Mouse (Mus musculus) frontal cortex, adult 2 months (tissue): Measurements from ENCODE around the gene Trmt112. TPM values are rescaled to one million over a fixed set of nuclear protein-coding genes. Genes with fewer than 3 reads are reported as not detected.
A peak's percentile ranks its signal among the peaks of the same experiment; 100 is the strongest.
"Not testable (repeated sequence)": the region's sequence is repeated elsewhere in the genome, so short reads cannot be mapped to it uniquely, and the experiment has no call there.

Source experiments
- DNase-seq, 2 experiments: peaks; one replicate each; pipeline ENCODE4 v3.0.0; 2022; ENCODE audit warnings: low spot score in 1 of 2; ENCODE audit errors: extremely low spot score in 1 of 2
- polyA plus RNA-seq: library from polyadenylated mRNA; depleted of rRNA; stranded (reverse); fragments of >200 nt; gene quantifications from 2 replicates; pipeline ENCODE4 v1.2.3, GENCODE M21; 2012; rRNA removed

Gene Trmt112
- 89.9 and 99.5 TPM in 2 replicates for polyA plus RNA-seq

DNA sequence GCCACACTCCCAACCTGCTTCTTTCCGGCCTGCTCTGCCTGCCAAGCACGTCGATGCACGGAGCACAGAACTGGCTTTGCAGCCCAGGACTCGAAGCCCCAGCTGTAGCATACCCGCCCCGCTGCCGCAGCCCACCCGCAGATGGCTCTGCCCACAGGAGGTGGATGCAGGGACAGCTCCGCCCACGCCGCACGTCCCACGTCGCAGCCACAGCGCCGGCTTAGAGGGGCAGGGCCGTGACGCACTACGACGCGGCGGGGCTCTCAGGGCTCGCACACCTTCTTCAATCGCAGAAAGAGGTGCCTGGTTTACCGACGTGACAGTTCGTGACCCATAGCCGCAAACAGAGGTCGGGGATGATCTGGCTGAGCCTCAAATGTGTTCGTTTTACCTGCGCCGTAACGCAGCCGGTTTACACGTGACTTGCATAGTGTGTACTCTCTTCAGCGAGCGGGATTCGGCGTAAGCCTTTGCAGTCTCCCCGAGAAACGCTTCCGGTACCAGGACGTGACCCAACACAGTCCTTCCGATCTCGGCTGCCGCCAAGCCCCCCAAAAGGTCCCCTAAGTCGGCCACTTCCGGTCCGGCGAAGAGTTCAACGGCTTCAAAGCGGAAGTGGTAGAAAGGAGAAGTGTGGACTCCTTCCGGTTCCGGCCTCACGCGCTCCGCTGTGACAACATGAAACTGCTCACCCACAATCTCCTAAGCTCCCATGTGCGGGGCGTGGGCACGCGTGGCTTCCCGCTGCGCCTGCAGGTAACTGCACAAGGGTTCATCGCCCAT is at the start of gene Trmt112, which contains the start of gene Prdx5:
Gene Trmt112, plus strand, starts transcription at position 192 of the 783 bp plus-strand sequence.
Gene Prdx5, minus strand, starts transcription at position 600 of the 783 bp plus-strand sequence.
- DNase-seq = peak; percentile 93 to 94

DNA sequence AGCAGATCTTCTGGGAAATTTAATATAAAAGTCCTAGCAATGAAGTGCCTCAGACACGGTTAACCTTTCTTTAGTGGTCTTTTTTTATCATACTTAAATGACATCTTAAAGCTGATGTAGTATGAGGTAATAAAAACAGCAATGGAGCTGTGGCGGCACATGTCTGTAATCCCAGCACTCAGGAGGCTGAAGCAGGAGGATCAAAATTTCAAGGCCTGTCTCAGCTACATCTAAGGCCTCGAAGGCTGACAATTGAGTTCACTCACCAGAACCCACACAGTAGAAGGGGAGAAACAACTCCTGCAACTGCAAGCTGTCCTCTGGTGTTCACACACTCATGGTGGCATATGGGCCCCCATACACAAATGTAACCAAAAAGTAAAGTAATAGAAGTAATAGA is 49.5 kb upstream of the Trmt112 start:
- no peak for DNase-seq

DNA sequence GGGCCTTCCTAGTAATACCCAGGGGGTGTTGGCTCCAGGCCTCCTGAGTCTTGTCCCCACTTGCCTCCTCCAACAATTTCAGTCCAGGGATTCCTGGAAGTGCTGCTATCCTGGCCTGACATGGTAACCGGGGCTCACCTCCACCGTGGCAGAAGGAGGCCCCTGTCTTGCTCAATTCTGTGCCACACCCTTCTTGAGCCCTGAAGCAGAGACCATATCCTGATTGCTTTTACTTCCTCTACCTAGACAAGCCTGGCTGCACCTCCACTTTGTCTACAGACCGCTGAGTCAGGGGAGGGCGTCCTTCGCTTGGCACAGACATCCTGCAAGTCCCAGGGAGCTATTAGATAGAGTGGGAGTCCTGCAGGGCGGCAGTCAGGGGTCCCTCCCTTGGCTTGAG is 48.8 kb upstream of the Trmt112 start:
- no peak for DNase-seq

DNA sequence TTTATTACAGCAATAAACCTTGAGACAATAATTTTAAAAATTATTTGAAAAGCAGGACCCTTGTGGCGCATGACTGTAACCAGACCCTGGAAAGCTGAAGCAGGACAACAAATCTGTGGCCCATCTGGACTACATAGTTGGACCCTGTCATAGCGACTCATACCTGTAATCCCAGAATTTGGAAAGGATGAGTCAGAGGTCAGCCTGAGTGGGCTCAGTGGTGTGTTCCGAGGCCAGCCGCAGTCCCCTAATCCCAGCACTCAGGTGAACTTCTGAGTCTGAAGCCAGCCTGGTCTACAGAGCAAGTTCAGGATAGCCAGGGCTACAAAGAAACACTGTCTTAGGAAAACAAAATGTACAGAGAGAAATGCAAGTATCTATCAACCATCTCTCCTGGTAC is 48.0 kb upstream of the Trmt112 start:
- DNase-seq = no peak

DNA sequence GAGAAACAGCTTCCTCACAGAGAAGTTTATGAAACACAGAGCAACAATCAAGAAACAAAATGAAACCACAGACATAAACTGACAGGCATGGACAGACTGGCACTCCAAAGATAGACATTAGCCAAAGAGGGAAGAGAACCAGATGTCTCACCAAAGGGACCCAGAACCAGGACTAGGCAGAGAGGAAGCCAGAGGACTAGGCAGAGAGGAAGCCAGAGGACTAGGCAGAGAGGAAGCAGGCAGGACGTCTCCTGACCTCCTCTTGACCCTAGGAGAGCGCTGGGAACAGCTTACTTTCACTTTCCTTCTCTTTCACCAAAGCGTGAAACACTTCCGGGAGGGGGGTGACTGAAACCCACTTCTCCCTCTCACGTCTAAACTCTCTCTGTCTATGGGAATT is 40.1 kb upstream of the Trmt112 start:
- no peak for DNase-seq

DNA sequence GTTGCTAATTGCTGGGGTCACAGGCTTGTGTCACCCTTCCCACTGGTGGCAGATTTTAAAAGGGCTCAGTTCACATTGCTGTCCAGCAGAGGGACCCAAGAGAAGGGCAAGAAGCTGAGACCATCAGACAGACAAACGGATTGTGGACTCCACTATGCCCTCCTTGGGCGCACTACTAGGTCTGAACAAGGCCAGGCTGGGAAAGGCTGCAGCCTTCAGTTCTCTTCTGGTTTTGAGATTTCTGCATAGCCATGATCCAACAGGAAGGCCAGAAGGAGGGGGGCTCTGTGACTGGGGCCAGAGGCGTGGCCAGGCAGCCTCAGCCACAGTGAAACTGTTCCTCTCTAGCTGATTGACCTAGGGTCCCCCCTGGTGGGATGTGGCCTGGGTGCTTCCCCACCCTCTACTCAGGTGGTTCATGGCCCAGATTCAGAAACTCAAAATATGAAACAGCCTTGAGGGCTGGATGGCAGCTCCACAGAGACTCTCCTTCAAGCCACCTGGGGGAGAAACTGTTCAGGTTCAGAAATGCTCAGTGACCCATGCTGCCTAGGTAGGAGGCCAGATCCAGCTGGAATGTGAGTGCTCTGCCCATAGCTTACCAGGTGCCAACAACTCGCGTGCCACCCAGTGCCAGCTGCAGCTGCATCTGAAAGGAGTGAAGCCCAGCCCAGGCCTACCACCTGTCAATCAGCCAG is 37.8 kb upstream of the Trmt112 start:
- no peak for DNase-seq

DNA sequence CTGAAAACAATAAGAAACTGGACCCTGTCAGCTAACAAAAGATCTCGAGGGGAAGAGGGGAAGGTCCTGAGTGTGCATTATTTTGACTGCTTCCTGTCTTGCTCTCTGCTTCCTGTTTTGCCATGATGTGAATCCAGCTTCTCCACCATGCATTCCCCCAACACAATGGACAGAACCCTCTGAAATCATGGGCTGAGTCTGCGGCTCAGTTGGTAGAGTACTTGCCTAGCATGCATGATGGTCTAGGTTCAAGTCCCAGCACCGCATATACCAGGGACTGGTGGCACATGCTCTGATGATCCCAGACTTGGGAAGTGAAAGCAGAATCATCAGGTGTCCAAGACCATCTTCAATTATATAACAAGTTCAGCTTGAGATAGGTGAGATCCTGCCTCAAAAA is 36.8 kb upstream of the Trmt112 start:
- DNase-seq = no peak

DNA sequence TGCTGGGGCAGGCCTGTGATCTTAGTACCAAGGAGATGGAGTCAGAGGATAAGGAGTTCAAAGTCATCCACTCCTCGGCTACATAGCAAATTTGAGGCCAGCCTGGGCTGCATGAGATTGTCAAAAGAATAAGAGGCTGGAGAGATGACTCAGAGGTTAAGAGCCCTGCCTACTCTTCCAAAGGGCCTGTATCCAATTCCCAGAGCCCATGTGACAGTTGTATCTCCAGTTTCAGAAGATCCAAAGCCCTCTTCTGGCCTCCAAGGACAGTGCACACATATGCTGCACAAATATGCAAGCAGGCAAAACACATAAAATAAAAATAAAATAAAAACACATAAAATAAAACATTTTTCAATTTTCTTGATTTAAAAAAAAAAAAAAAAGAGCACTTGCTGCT is 35.2 kb upstream of the Trmt112 start:
- DNase-seq = no peak

DNA sequence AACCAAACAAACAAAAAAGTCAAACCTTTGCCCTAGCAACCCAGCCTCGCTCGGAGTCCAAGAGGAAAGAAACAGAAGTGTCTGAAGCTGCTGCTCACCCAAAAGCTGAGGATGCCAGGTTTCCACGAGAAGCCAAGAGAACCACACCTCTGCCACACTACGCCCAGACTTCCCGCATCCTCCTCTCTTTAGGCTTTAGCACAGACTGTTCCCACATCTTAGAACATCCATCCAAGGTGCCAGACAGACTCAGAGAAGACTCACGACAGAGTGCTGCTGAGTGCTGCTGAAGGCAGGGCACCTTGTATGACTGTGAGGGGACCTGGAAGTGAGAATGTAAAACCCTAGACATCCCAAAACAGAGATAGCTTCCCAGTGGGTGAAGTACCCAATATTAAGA is 33.7 kb upstream of the Trmt112 start:
- DNase-seq = peak in 1 of 2 experiments; percentile 27

DNA sequence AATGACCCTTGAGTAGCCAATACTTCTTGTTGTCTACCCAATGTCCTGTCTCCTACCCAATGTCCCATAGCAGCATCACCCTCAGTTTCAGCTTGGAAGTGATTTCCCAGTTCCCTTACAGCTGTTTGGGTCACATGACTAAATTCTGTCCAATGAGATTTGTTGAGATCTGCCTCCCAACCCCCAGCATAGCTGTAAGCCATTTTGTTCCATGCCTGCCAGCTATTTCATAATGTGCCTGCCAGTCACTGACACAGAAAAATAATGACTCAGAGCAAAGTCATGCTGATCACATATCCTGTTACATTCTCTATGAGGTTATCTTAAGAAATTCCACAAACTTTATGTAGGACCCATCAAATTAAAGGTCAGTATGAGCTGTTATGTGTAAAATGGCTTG is 32.7 kb upstream of the Trmt112 start:
- DNase-seq = no peak

DNA sequence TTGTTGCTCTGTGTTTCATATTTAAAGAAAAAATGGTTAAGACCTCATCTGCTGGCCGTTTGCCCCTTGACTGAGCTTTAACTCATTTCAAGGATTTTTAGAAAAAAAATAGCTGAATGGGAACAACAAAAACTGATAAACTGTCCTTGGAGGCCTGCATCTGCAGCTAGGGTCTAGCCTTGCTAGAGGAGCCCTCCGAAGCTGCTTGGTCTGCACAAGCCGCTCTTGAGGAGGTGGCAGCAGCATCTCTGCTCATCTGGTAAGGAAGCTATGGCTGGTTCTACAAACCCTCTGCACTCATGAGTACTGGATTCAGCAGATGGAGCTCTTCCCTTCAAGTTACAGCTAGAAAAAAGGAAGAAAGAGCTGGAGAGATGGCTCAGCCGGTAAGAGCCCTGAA is 31.5 kb upstream of the Trmt112 start:
- no peak for DNase-seq

DNA sequence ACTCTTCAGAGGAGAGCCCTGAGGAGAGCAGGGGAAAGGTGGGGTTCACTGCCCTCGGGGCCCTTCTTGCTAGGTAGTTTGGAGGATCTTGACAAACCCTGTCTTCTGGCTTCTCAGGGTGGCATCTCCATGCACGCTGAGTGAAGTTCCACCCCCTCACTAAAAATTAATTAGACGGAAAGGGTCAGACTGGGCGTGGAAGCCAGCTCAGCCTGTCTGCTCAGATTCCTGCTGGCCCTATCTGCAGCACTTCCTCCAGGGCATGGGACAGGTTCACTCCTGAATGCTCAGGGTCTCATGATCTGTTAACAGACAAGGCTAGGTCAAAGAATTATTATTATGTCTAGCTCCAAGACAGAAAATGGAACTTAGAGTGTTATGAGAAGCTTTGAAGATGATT is 17.0 kb upstream of the Trmt112 start:
- no peak for DNase-seq

DNA sequence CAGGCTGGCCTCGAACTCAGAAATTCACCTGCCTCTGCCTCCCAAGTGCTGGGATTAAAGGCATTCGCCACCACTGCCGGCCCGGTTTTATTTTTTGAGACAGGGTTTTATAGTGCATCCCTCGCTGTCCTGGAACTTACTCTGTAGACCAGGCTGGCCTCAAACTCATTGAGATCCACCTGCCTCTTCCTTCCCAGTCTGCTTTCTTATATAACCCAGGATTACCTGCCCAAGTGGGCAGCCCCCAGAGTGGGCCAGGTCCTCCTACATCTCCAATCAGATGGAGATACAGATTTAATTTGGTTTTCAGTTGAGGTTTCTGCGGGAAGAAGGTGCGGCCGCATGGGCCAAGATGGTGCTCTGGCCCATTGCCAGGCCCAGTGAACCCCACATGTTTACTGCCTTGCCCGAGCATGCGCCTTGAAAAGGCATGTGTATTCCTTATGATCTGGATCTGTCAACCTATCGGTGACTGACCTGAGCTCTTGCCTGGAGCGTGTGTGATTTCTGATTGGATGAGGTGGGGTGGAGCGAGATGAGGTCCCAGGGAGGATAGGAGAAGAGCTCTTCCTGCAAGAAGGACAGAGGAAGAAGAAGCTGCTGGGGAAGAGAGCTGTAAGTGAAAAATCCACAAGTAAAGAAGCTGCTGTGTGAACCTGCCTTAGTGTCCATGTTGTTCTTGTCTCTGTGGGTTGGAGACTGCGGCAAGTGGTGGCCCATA is 15.6 kb upstream of the Trmt112 start:
- no peak for DNase-seq

DNA sequence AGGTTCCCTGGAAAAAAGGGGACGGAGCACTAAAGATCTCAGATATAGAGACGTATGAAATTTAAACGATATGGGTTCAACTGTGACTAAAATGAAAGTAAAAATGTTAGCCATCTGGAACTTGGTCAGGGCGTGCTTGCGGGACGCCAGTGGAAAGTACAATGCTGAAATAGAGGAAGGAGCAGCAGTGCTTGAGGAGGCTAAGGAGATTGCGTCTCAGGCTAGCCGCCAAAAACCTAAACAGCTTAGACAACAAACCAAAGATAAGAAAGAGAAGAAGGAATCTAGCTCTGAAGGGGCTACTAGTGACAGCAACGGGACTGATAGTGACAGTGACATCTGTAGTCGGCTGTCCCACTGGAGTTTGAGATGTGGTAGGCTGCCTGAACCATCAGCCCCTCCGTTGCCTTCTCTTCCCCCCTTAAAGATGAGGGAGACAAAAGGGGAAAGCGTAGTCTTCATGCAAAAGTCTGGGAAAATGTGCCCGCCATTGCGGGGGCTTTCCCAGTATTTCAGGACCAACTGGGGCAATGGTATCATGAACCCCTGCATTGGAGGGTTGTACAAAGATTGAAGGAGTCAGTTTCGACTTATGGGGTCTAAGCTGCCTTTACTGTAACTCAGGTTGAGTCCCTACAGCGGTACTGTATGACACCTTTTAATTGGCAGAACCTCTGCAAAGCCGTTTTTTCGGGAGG is 13.7 kb upstream of the Trmt112 start:
- not testable (repeated sequence) for DNase-seq

DNA sequence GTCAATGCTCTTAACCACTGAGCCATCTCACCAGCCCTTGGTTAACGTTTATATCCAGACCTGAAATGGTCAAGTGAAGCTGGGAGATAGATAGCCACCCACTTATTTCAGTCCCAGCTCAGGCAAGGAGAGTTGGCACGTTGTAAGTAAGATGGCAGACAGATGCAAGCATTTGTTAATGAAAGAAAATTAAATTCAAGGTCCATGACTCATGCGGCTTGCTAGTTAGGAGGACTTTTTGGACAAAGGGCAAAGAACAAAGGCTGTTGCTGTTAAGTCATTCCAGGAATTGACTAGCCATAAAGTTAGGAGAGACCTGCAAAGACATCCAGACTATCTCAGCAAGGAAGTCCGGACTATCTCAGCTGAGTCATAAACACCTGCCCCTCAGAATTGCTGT is 9.9 kb upstream of the Trmt112 start:
- DNase-seq = no peak

DNA sequence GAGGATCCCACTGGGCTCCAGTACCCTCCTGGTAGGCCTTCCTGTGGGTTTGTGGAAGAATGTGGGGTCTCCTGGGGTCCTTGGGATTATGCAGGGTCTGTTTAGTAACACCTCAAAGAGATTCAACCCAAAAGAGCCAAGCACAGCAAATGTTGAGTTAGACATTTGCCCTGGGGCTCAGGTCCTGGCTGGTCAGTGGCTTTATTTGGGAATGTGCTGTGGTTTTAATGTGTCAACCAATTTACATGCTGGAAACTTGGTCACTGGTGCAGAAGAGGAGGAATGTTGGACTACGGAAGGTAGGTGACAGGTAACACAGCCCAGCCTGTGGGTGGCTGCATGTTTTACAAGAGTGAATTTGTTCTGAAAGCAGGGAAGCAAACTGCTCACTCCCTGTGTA is 6.5 kb upstream of the Trmt112 start:
- no peak for DNase-seq

DNA sequence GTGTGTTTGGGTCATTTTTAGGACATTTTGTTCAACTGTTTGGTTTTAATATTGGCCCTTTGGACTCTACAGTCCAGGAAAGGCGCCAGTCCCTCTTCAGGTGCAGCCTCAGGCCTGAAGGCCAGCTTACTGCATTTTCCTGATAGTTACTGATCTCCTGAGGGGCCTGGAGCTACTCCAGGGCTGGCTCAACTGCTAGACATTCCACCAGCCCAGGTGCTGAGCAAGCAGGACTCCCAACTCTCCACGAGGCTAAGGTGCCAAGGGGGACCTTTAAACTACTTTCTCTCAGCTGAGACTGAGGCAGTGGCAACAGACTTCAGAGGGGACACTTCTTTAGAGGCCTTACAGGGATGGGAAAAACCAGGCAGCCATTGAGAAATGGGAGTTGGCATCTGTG is 4.7 kb upstream of the Trmt112 start:
- DNase-seq = no peak

DNA sequence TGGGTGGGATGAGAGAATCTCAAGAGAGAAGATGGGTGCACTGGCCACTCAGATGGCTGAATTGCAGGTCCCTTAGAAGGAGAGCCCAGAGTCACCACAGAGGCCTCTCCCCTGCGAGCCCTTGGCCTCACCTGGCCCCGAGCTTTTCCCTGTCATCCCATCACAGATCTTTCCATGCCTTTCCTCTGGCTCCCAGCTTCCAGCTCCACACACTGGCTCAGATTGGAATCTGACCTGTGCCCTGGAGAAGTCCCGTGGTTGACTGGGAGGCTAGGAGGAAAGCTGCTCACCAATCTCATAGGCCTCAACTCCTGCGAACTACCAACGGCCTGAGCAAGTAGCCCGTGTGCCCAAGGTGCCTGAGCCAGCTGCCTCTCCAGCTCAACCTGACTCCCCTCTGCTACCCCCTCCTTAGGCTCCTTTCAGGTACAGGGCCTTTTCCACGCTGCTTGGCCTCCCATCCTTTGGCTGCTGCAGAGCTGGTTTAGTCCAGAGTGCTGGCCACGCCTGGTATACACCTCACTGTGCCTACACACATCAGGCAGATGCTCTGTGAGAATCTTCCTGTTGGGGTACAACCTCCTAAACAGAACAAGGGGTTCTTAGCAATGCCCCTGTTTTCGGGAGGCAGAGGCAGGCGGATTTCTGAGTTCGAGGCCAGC is 3.9 kb upstream of the Trmt112 start:
- DNase-seq = no peak

DNA sequence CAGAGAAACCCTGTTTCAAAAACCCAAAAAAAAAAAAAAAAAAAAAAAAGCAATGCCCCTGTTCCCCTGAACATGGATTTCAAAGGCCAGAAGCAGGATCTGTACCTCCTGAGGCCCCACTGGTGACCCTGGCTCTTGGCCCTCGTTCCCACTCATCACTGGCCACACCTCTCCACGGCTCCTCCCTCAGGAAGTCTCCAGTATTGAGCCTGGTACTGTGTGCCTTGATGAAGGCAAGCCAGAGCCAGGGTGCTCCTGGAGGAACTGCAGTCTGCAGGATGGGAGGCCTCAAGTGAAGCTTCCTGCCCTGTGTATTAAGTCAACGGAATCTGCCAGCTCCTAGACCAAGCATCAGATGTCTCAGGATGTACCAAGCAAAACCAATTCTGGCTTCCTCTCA is 3.3 kb upstream of the Trmt112 start:
- DNase-seq = no peak

DNA sequence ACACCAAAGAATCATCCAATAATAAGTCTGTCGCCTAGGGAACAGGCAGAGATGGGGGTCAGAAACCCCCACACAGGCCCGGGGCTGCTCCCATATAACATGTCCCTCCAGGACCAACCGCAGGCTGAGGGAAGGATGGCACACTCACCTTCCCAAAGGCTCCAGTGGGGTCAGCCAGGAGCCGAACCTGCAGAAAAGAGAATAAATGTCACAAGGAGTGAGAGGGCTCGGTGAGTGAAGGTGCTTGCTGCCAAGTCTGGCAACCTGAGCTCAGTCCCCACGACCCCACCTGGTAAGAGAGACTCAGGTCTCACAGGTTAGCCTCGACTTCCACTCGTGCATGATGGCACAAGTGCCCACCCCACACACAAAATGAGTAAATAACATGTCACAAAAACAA is 2.4 kb upstream of the Trmt112 start:
- no peak for DNase-seq
